Mouse (Mus musculus): ENCODE data around the gene Slc8a1.

Gene Slc8a1

GRCm38 (mm10) chr17:81424256-81424912 lies 313.8 kb downstream of the Slc8a1 start:
- no peak for DNase-seq (ENCODE audit: low spot score in 2 of 2)

GRCm38 (mm10) chr17:81419802-81420459 lies 318.2 kb downstream of the Slc8a1 start:
- DNase-seq (ENCODE audit: low spot score in 2 of 2) = no peak

- no peak for DNase-seq (ENCODE audit: low spot score in 2 of 2)
Observed at GRCm38 (mm10) chr17:81416361-81417114, 321.6 kb downstream of the Slc8a1 start.

- no peak for DNase-seq (ENCODE audit: low spot score in 2 of 2)
Observed at GRCm38 (mm10) chr17:81412736-81413135, 325.4 kb downstream of the Slc8a1 start.

GRCm38 (mm10) chr17:81404225-81404624 lies 334.0 kb downstream of the Slc8a1 start:
- no peak for DNase-seq (ENCODE audit: low spot score in 2 of 2)

GRCm38 (mm10) chr17:81403121-81403520 lies 335.1 kb downstream of the Slc8a1 start:
- DNase-seq (ENCODE audit: low spot score in 2 of 2) = no peak

GRCm38 (mm10) chr17:81402636-81403035 lies 335.5 kb downstream of the Slc8a1 start:
- no peak for DNase-seq (ENCODE audit: low spot score in 2 of 2)

GRCm38 (mm10) chr17:81400377-81400776 lies 337.8 kb downstream of the Slc8a1 start:
- DNase-seq (ENCODE audit: low spot score in 2 of 2) = no peak

GRCm38 (mm10) chr17:81397434-81397833 lies 340.7 kb downstream of the Slc8a1 start:
- no peak for DNase-seq (ENCODE audit: low spot score in 2 of 2)

GRCm38 (mm10) chr17:81394124-81394523 lies 344.1 kb downstream of the Slc8a1 start:
- DNase-seq (ENCODE audit: low spot score in 2 of 2) = no peak

GRCm38 (mm10) chr17:81393040-81393439 lies 345.1 kb downstream of the Slc8a1 start:
- DNase-seq (ENCODE audit: low spot score in 2 of 2) = no peak

- DNase-seq (ENCODE audit: low spot score in 2 of 2) = no peak
Observed at GRCm38 (mm10) chr17:81391478-81391877, 346.7 kb downstream of the Slc8a1 start.

- DNase-seq (ENCODE audit: low spot score in 2 of 2) = no peak
Observed at GRCm38 (mm10) chr17:81390790-81391189, 347.4 kb downstream of the Slc8a1 start.

GRCm38 (mm10) chr17:81386118-81386517 lies 352.1 kb downstream of the Slc8a1 start:
- DNase-seq (ENCODE audit: low spot score in 2 of 2) = no peak

- DNase-seq (ENCODE audit: low spot score in 2 of 2) = no peak
Observed at GRCm38 (mm10) chr17:81385476-81385875, 352.7 kb downstream of the Slc8a1 start.

GRCm38 (mm10) chr17:81383461-81383860 lies 354.7 kb downstream of the Slc8a1 start:
- no peak for DNase-seq (ENCODE audit: low spot score in 2 of 2)

GRCm38 (mm10) chr17:81378436-81378835 lies 359.7 kb downstream of the Slc8a1 start:
- no peak for DNase-seq (ENCODE audit: low spot score in 2 of 2)

GRCm38 (mm10) chr17:81377757-81378299 lies 360.3 kb downstream of the Slc8a1 start:
- DNase-seq (ENCODE audit: low spot score in 2 of 2) = no peak

- no peak for DNase-seq (ENCODE audit: low spot score in 2 of 2)
Observed at GRCm38 (mm10) chr17:81377195-81377594, 361.0 kb downstream of the Slc8a1 start.

- no peak for DNase-seq (ENCODE audit: low spot score in 2 of 2)
Observed at GRCm38 (mm10) chr17:81375901-81376300, 362.3 kb downstream of the Slc8a1 start.

- DNase-seq (ENCODE audit: low spot score in 2 of 2) = no peak
Observed at GRCm38 (mm10) chr17:81369036-81369435, 369.1 kb downstream of the Slc8a1 start.

- DNase-seq (ENCODE audit: low spot score in 2 of 2) = no peak
Observed at GRCm38 (mm10) chr17:81368503-81368902, 369.7 kb downstream of the Slc8a1 start.
